Mouse (Mus musculus): ENCODE results near the gene Rph3al. TPM values are rescaled to one million over a fixed set of nuclear protein-coding genes. Genes with fewer than 3 reads are reported as not detected.

The Rph3al gene
- total RNA-seq, 2 experiments from 2014 or later, result 5.6 to 7.5 TPM

GRCm38 (mm10) chr11:75954896-75955295 lies 16.7 kb upstream of the Rph3al start:
- ATAC-seq (replicated peaks; ENCODE audit: low FRiP score, poor library complexity, severe bottlenecking), result no peak

GRCm38 (mm10) chr11:75951895-75952294 lies 13.7 kb upstream of the Rph3al start:
- ATAC-seq (replicated peaks; ENCODE audit: low FRiP score, poor library complexity, severe bottlenecking), result no peak

GRCm38 (mm10) chr11:75950459-75950858 lies 12.2 kb upstream of the Rph3al start:
- no peak for ATAC-seq (replicated peaks; ENCODE audit: low FRiP score, poor library complexity, severe bottlenecking)

GRCm38 (mm10) chr11:75948789-75949188 lies 10.6 kb upstream of the Rph3al start:
- ATAC-seq (replicated peaks; ENCODE audit: low FRiP score, poor library complexity, severe bottlenecking), result no peak

GRCm38 (mm10) chr11:75947223-75947622 lies 9.0 kb upstream of the Rph3al start:
- no peak for ATAC-seq (replicated peaks; ENCODE audit: low FRiP score, poor library complexity, severe bottlenecking)

GRCm38 (mm10) chr11:75945805-75946450 lies 7.7 kb upstream of the Rph3al start:
- ATAC-seq (replicated peaks; ENCODE audit: low FRiP score, poor library complexity, severe bottlenecking), result no peak

- peak; percentile 69 for ATAC-seq (replicated peaks; ENCODE audit: low FRiP score, poor library complexity, severe bottlenecking)
Measured at GRCm38 (mm10) chr11:75937370-75937871, 808 bp downstream of the Rph3al start.

GRCm38 (mm10) chr11:75935819-75936430 lies 2.3 kb downstream of the Rph3al start:
- ATAC-seq (replicated peaks; ENCODE audit: low FRiP score, poor library complexity, severe bottlenecking), result no peak

- no peak for ATAC-seq (replicated peaks; ENCODE audit: low FRiP score, poor library complexity, severe bottlenecking)
Measured at GRCm38 (mm10) chr11:75934425-75934824, 3.8 kb downstream of the Rph3al start.

- no peak for ATAC-seq (replicated peaks; ENCODE audit: low FRiP score, poor library complexity, severe bottlenecking)
Measured at GRCm38 (mm10) chr11:75933371-75933770, 4.9 kb downstream of the Rph3al start.

- ATAC-seq (replicated peaks; ENCODE audit: low FRiP score, poor library complexity, severe bottlenecking), result no peak
Measured at GRCm38 (mm10) chr11:75930911-75931678, 7.1 kb downstream of the Rph3al start.

GRCm38 (mm10) chr11:75930208-75930607 lies 8.0 kb downstream of the Rph3al start:
- ATAC-seq (replicated peaks; ENCODE audit: low FRiP score, poor library complexity, severe bottlenecking), result no peak

GRCm38 (mm10) chr11:75927881-75928280 lies 10.3 kb downstream of the Rph3al start:
- peak; percentile 66 for ATAC-seq (replicated peaks; ENCODE audit: low FRiP score, poor library complexity, severe bottlenecking)

GRCm38 (mm10) chr11:75926431-75927312 lies 11.6 kb downstream of the Rph3al start:
- peak; percentile 81 for ATAC-seq (replicated peaks; ENCODE audit: low FRiP score, poor library complexity, severe bottlenecking)

GRCm38 (mm10) chr11:75925801-75926200 lies 12.4 kb downstream of the Rph3al start:
- peak; percentile 14; the same call in 1 of the 2 replicates for ATAC-seq (replicated peaks; ENCODE audit: low FRiP score, poor library complexity, severe bottlenecking)

GRCm38 (mm10) chr11:75922741-75923140 lies 15.5 kb downstream of the Rph3al start:
- ATAC-seq (replicated peaks; ENCODE audit: low FRiP score, poor library complexity, severe bottlenecking), result no peak

- ATAC-seq (replicated peaks; ENCODE audit: low FRiP score, poor library complexity, severe bottlenecking), result no peak
Measured at GRCm38 (mm10) chr11:75919139-75919538, 19.1 kb downstream of the Rph3al start.

- ATAC-seq (replicated peaks; ENCODE audit: low FRiP score, poor library complexity, severe bottlenecking), result no peak
Measured at GRCm38 (mm10) chr11:75917340-75917739, 20.9 kb downstream of the Rph3al start.

GRCm38 (mm10) chr11:75913953-75914352 lies 24.3 kb downstream of the Rph3al start:
- ATAC-seq (replicated peaks; ENCODE audit: low FRiP score, poor library complexity, severe bottlenecking), result peak; percentile 87
